Mouse (Mus musculus) testis, adult 2 months (tissue): Measurements from ENCODE around the gene Tenm4. TPM values are rescaled to one million over a fixed set of nuclear protein-coding genes. Genes with fewer than 3 reads are reported as not detected.

Source experiments
- H3K27ac ChIP-seq: fragments of 200-500 bp; 2 replicates; pipeline ENCODE4 v1.5.1; 2012; ENCODE audit warnings: low read depth, low read length; ENCODE audit not compliant: control insufficient read depth, insufficient read depth
- H3K27me3 ChIP-seq: fragments of 200-500 bp; 2 replicates; pipeline ENCODE4 v1.6.1; 2012; ENCODE audit warnings: mild to moderate bottlenecking, low read length, moderate library complexity; ENCODE audit not compliant: control insufficient read depth, insufficient read depth
- H3K36me3 ChIP-seq: fragments of 200-500 bp; 2 replicates; pipeline ENCODE4 v1.6.1; 2012; ENCODE audit warnings: mild to moderate bottlenecking, low read length; ENCODE audit not compliant: control insufficient read depth, insufficient read depth
- H3K4me1 ChIP-seq: fragments of 200-500 bp; 2 replicates; pipeline ENCODE4 v1.6.1; 2012; ENCODE audit warnings: low read length; ENCODE audit not compliant: control insufficient read depth, insufficient read depth
- H3K4me3 ChIP-seq: fragments of 200-500 bp; 2 replicates; pipeline ENCODE4 v1.5.1; 2012; ENCODE audit warnings: low read depth, mild to moderate bottlenecking, low read length, moderate library complexity, mixed read lengths; ENCODE audit not compliant: control insufficient read depth
- CTCF ChIP-seq: fragments of 200-500 bp; IDR thresholded peaks from 2 replicates; pipeline ENCODE4 v1.5.1; 2012; ENCODE audit warnings: low read depth, mild to moderate bottlenecking, inconsistent platforms, low read length, moderate library complexity; ENCODE audit not compliant: control insufficient read depth, insufficient read depth, insufficient replicate concordance
- POLR2A ChIP-seq: fragments of 200-500 bp; IDR thresholded peaks from 2 replicates; pipeline ENCODE4 v1.6.1; 2012; ENCODE audit warnings: low read depth, mild to moderate bottlenecking, inconsistent platforms, low read length, moderate library complexity; ENCODE audit not compliant: control insufficient read depth
- polyA plus RNA-seq: library from polyadenylated mRNA; depleted of rRNA; stranded (reverse); fragments of >200 nt; gene quantifications from 2 replicates; pipeline ENCODE4 v1.2.3, GENCODE M21; 2012

The Tenm4 gene
- polyA plus RNA-seq, 1 experiment, result 2.3 TPM

DNA sequence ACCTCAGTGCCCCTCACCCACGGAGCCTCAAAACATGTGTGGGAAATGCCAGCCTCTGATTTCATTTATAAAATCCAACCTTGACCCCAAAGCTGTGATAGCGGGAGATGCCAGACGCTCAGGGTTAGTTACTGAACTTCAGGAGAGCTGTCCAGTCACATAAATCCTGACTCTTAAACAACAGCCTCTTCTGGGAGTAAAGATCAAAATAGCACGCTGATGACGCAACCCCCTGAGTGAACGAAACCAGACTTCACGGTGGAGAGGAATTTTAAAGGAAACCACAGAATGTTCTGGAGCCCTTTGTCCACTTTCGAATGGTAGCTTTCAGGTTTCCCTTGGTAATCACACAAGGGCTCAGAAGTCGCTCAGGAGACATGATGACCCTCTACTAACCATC lies 630.3 kb downstream of the Tenm4 start:
- H3K4me1 ChIP-seq, result peaks cover 3% of the 10 kb centered on the region; the same call in 1 of the 2 replicates
- no peaks in the 10 kb centered on the region for H3K36me3 ChIP-seq
- no peak overlapping the region for H3K27ac ChIP-seq

DNA sequence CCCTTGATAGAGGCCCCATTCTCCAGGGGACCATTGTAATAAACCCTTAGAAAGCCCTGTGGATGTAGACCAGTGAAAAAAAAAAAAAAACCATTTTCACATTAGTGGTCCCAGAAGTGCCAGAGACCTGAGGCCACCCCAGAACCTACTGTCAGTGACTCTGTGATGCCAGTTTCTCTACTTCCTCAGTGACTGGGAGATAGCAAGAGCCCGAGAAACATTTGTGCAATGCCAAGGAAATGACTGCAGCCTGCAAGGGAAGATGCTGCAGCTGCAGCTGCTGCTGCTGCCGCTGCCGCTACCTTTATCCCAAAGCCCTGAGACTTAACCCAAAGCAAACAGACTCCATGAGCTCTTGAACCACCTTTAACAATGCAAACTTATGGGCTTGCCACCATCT lies 631.2 kb downstream of the Tenm4 start:
- peaks cover 2% of the 10 kb centered on the region; the same call in 1 of the 2 replicates for H3K4me1 ChIP-seq
- no peaks in the 10 kb centered on the region for H3K36me3 ChIP-seq
- H3K27ac ChIP-seq, result no peak overlapping the region
- no peaks in the 10 kb centered on the region for H3K27me3 ChIP-seq
- TF ChIP-seq CTCF (no peak), POLR2A (no peak)
- no peak overlapping the region for H3K4me3 ChIP-seq

More for the DNA sequence above, 630.3 kb downstream of the Tenm4 start:
- Histone ChIP-seq H3K4me3 (no peak overlapping the region), H3K27me3 (no peaks in the 10 kb centered on the region)
- TF ChIP-seq POLR2A, result no peak
- no peak for TF ChIP-seq CTCF

GRCm38 (mm10) chr7:96806561-96806960 lies 635.5 kb downstream of the Tenm4 start:
- TF ChIP-seq CTCF (no peak), POLR2A (no peak)
- Histone ChIP-seq H3K4me3 (no peak overlapping the region), H3K36me3 (no peaks in the 10 kb centered on the region), H3K27me3 (no peaks in the 10 kb centered on the region), H3K4me1 (no peaks in the 10 kb centered on the region), H3K27ac (no peak overlapping the region)

DNA sequence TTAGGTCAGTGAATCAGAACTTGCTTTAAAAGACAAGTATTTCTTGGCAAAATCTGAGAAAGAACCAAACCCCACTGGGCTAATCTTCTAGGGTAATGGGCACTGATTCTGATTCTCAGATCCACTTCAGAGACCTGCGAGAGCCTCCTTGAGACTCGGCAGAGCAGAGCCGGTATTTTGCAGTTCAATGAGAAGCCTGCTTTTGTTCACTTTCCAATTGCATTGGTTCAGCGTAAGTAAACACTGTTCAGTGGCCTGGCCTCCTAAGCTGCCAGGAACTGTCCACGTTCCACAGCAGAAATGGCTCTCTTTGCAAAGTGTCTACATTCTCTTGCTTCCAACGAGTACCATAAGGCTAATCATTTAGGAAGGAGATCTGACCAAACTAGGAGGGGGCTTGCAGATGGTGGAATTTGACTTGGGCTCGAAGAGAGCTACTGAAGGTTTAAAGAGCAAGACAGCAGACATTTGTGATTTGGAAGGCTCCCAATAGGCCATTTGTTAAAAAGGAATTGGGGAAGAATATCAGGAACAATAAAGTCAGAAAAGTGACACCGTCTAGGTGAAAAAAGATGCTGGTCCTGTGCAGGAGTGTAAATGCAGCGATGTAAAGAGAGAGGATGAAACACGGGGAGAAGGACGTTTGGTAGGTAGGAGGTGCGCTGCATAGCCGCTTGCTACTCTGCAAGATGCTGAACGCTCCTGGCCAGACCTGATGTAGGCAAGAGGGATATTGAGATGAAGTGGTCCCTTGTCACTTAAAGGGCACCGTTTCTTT lies 636.4 kb downstream of the Tenm4 start:
- H3K36me3 ChIP-seq, result no peaks in the 10 kb centered on the region
- H3K4me3 ChIP-seq, result no peak overlapping the region
- no peaks in the 10 kb centered on the region for H3K4me1 ChIP-seq
- no peak for TF ChIP-seq CTCF
- TF ChIP-seq POLR2A, result no peak
- H3K27me3 ChIP-seq, result no peaks in the 10 kb centered on the region
- H3K27ac ChIP-seq, result no peak overlapping the region

DNA sequence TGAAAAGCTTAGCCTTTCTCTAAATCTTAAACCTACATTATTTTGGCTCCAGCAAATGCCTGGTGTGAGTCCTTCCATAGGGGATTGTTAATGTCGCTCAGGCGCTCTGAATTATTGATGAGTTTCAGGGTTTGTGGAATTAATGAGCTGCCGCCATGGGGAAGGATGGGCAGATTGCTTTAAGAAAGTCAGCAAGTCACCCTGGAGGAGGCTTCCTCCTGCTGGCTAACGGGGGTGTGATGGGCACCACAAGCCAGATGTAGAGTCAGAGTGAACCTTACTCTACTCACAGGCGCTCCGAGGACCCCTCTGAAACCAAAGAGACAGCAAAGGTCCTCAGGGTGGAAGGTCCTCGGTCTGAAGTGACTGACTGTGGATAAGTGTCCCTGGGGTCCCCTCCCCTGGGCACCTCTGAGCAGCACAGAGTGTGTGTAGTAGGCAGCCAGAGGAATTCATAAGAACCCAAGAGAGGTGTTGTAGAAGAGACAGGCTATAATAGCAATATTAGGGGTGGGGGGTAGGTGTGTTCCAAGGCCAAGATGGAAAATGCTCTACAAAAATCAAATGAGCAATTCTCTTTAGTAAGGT lies 637.1 kb downstream of the Tenm4 start:
- no peak overlapping the region for H3K27ac ChIP-seq
- H3K36me3 ChIP-seq, result no peaks in the 10 kb centered on the region
- TF ChIP-seq POLR2A (no peak), CTCF (no peak)
- no peaks in the 10 kb centered on the region for H3K4me1 ChIP-seq
- H3K4me3 ChIP-seq, result no peak overlapping the region
- H3K27me3 ChIP-seq, result no peaks in the 10 kb centered on the region

- H3K27ac ChIP-seq, result no peak overlapping the region
- TF ChIP-seq CTCF, result no peak
- no peak for TF ChIP-seq POLR2A
- no peak overlapping the region for H3K4me3 ChIP-seq
- no peaks in the 10 kb centered on the region for H3K4me1 ChIP-seq
- H3K36me3 ChIP-seq, result no peaks in the 10 kb centered on the region
- H3K27me3 ChIP-seq, result no peaks in the 10 kb centered on the region
These were observed 640.6 kb downstream of the Tenm4 start for GRCm38 (mm10) chr7:96811691-96812090.

- Histone ChIP-seq H3K4me1 (no peaks in the 10 kb centered on the region), H3K27ac (no peak overlapping the region), H3K27me3 (no peaks in the 10 kb centered on the region), H3K4me3 (no peak overlapping the region), H3K36me3 (no peaks in the 10 kb centered on the region)
- TF ChIP-seq CTCF, result no peak
These were observed 642.0 kb downstream of the Tenm4 start for GRCm38 (mm10) chr7:96813036-96813435.
